Mouse (Mus musculus) monocyte, adult 5-6 weeks (primary cell): ENCODE results near the gene Anapc15. TPM values are rescaled to one million over a fixed set of nuclear protein-coding genes. Genes with fewer than 3 reads are reported as not detected.
A peak's percentile ranks its signal among the peaks of the same experiment; 100 is the strongest.

Experiments
- ATAC-seq: fragments of 153-309, 156-312 bp; replicated peaks from 2 replicates; pipeline ENCODE4 v1.8.0; 2017; ENCODE audit warnings: mild to moderate bottlenecking; ENCODE audit not compliant: low TSS enrichment, insufficient number of reproducible peaks, severe bottlenecking, poor library complexity, low FRiP score
- total RNA-seq: library from RNA; stranded (forward); fragments of 200-1000, 200-491, 200-594 nt; gene quantifications from 3 replicates; pipeline ENCODE4 v1.2.3, GENCODE M21; 2017

Gene Anapc15
- total RNA-seq, 1 experiment from 2014 or later = 42.5 TPM

GRCm38 (mm10) chr7:101932551-101932950 is 69.0 kb downstream of the Anapc15 start:
- ATAC-seq = no peak

DNA sequence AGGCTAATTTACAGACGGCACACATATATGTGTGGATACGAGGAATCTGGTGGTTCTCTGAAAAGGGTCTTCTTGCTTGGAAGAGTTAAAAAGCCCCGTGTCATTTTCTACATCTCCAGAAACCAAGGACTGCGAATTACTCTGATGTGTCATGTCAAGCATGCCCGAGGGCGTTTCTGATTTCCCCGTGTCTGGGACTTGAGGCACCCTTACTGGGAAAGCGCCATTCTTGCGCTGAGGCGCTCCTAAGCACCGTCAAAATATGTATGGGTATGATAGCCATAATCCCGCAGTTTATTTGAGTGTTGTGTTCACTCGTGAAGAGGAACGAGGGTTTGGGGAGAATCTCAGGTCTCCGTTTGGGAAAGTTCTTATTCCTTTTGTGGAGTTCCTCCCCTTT is 69.8 kb downstream of the Anapc15 start:
- ATAC-seq = no peak

DNA sequence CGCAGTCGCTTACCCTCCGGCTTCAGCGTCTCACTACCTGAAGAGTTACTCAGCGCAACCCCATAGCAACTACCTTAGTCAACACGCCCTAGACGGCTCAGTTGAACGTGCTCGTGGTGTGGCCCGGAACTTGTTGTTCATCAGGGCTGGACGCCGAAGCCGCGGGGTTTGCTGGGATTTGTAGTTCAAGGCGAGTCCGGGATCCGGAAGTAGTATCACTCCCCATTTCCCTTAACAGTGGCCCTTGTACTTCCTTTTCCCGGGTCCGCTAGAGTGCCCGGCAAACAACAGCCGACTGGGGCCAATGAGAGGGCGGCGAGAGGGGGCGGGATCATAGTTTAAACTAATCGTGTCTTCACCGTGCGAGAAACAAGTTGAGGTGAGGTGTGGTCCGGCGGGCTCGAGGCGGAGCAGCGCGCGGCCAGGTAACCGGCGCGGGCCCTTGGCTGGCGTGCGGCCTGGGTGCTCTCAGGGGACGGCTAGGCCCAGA is 70.3 kb downstream of the Anapc15 start, which contains the start of the genes Lrrc51 and Numa1:
TSS of gene Lrrc51 (minus strand) at position 145 of the 490 bp plus-strand sequence.
TSS of gene Numa1 (plus strand) at position 361 of the 490 bp plus-strand sequence.
- ATAC-seq = peak; percentile 99

DNA sequence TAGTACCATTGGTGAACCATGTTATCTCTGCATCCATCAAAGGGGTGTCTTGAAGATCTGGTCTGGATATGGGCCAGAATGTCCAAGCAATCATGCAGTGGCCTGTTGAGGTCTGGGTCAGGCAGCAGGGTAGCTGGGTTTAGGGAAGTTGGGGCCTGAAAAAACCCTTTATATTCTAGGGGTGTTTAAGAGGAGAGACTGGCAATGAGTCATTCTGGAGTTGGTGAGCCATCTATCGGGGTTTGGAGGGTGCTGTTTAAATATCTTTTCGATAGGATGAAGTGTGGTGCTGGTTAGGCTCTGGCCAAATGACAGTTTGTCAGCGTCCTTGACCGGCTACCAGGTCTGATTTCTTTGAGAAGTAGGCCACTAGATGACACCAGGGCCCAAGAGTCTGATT is 72.4 kb downstream of the Anapc15 start:
- ATAC-seq = no peak

- no peak for ATAC-seq
Measured at GRCm38 (mm10) chr7:101936996-101937395, 73.5 kb downstream of the Anapc15 start.

GRCm38 (mm10) chr7:101937569-101937968 is 74.1 kb downstream of the Anapc15 start:
- ATAC-seq = no peak

DNA sequence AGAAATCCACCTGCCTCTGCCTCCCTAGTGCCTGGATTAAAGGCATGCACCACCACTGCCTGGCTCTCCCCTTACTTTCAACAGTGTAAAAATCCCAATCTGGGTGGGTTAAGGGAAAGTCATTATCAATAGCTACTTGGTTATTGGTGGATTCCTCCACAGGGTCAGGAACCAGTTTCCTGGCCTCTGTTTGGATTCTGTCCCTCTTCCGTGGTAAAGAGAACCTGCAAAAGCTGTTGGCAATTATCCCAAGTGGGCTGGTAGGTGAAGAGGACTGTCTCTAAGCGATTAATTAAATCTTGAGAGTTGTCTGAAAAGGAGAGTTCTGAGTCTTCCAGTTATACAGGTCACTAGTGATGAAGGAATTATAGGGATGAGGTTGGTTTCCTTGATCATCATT is 74.8 kb downstream of the Anapc15 start:
- no peak for ATAC-seq

DNA sequence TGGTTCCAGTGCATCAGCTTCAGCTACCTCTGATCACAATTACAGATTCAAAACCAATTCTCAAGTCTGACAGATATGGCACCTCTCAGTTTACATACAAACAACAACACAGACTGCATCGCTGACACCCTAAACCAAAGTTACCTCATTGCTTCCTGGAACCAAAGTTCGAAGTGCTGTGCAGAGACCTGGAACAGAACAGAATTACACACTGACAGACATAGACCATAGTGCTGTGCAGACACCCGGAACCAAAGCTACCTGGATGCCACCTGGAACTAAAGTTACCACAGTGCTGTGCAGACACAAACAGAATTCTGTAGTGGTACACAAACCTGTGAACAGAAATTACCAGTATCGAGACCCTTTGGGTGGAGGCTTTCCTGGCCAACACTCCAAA is 76.2 kb downstream of the Anapc15 start:
- ATAC-seq = no peak

DNA sequence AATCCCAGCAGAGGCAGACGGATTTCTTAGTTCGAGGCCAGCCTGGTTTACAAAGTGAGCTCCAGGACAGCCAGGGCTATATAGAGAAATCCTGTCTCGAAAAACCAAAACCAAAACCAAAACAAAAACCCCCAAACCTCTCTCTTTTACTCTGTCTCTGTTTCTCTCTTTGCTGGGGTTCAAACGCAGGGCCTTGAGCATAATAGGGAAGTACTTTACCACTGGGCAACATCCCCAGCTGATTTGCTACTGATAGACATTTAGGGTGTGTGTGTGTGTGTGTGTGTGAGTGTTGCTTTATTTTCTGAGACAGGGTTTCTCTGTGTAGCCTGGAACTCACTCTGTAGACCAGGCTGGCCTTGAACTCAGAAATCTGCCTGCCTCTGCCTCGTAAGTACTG is 85.5 kb downstream of the Anapc15 start:
- ATAC-seq = peak; percentile 83; the same call in 1 of the 2 replicates

Other genes with a start within 250 kb of the Anapc15 start
- 3.9 to 14.6 TPM (median 12.1 TPM) in 3 replicates for gene Clpb, start 200.1 kb upstream of the Anapc15 start, total RNA-seq
- not detected in 3 replicates for gene Phox2a, start 45.4 kb upstream of the Anapc15 start, total RNA-seq
- gene Inppl1, start 25.5 kb upstream of the Anapc15 start, total RNA-seq = 20.6 to 58.3 TPM (median 31.0 TPM) in 3 replicates
- gene Folr2, start 6.5 kb upstream of the Anapc15 start, total RNA-seq = not detected in 3 replicates
- gene Folr1, start 7.1 kb downstream of the Anapc15 start, total RNA-seq = not detected in 3 replicates
- gene Lamtor1, start 42.2 kb downstream of the Anapc15 start, total RNA-seq = 72.2 to 74.2 TPM (median 73.7 TPM) in 3 replicates
- gene Tomt, start 42.6 kb downstream of the Anapc15 start, total RNA-seq = 0.68 to 0.96 TPM in 2 of 3 replicates, not detected in the other
- 0.38 to 8.0 TPM (median 2.7 TPM) in 3 replicates for gene Lrrc51, start 70.2 kb downstream of the Anapc15 start, total RNA-seq
- gene Numa1, start 70.4 kb downstream of the Anapc15 start, total RNA-seq = 118 to 218 TPM (median 126 TPM) in 3 replicates
- 3.0 to 5.8 TPM (median 3.8 TPM) in 3 replicates for gene Il18bp, start 155.0 kb downstream of the Anapc15 start, total RNA-seq
- gene Rnf121, start 201.8 kb downstream of the Anapc15 start, total RNA-seq = 13.5 to 24.5 TPM (median 15.9 TPM) in 3 replicates
- 10.8 to 18.4 TPM (median 13.2 TPM) in 3 replicates for gene Xndc1, start 201.8 kb downstream of the Anapc15 start, total RNA-seq
- 0.87 TPM in 1 of 3 replicates, not detected in the others for gene Xntrpc, start 202.0 kb downstream of the Anapc15 start, total RNA-seq
- 0.29 to 0.43 TPM in 2 of 3 replicates, not detected in the other for gene Trpc2, start 219.4 kb downstream of the Anapc15 start, total RNA-seq
- gene Art1, start 238.0 kb downstream of the Anapc15 start, total RNA-seq = not detected in 3 replicates
- gene Art5, start 245.8 kb downstream of the Anapc15 start, total RNA-seq = not detected in 3 replicates